Mouse (Mus musculus) forebrain, embryonic 15.5 days (tissue): ENCODE data around the gene Il18r1. TPM values are rescaled to one million over a fixed set of nuclear protein-coding genes. Genes with fewer than 3 reads are reported as not detected.

Experiments used
- ATAC-seq: fragments of 200-750 bp; cut with Nextera tagmentation; replicated peaks from 2 replicates; pipeline ENCODE4 v1.8.0; 2017; ENCODE audit warnings: mild to moderate bottlenecking, moderate TSS enrichment, moderate library complexity
- H3K27ac ChIP-seq: fragments of 300-500 bp; sonication (generic); replicated peaks from 2 replicates; pipeline ENCODE4 v1.5.1; 2015; ENCODE audit warnings: mild to moderate bottlenecking, inconsistent platforms
- H3K27me3 ChIP-seq: fragments of 300-500 bp; sonication (generic); 2 replicates; pipeline ENCODE4 v1.6.1; 2015; ENCODE audit warnings: inconsistent platforms
- H3K36me3 ChIP-seq: fragments of 300-500 bp; sonication (generic); 2 replicates; pipeline ENCODE4 v1.6.1; 2015; ENCODE audit warnings: mild to moderate bottlenecking, inconsistent platforms
- H3K4me1 ChIP-seq: fragments of 300-500 bp; sonication (generic); 2 replicates; pipeline ENCODE4 v1.6.1; 2015; ENCODE audit warnings: inconsistent platforms
- H3K4me2 ChIP-seq: fragments of 300-500 bp; sonication (generic); replicated peaks from 2 replicates; pipeline ENCODE4 v1.6.1; 2015; ENCODE audit warnings: mild to moderate bottlenecking, inconsistent platforms
- H3K4me3 ChIP-seq: fragments of 300-500 bp; sonication (generic); 2 replicates; pipeline ENCODE4 v1.5.1; 2015; ENCODE audit warnings: mild to moderate bottlenecking, inconsistent platforms
- H3K9ac ChIP-seq: fragments of 300-500 bp; sonication (generic); replicated peaks from 2 replicates; pipeline ENCODE4 v1.6.1; 2015; ENCODE audit warnings: mild to moderate bottlenecking, inconsistent platforms
- H3K9me3 ChIP-seq: fragments of 300-500 bp; sonication (generic); 2 replicates; pipeline ENCODE4 v1.6.1; 2016; ENCODE audit warnings: inconsistent platforms
- WGBS: fragments of 180-500 bp; shearing (Covaris S2); methylation state at CpG from one replicate; pipeline ENCODE4 v1.1.7; 2015; ENCODE audit warnings: mixed read lengths; 5-methylcytosine and 5-hydroxymethylcytosine counted together
- polyA plus RNA-seq: library from polyadenylated mRNA; unstranded; fragments of >200 nt; fragmentation: Nextera tagmentation; extraction: Ambion mirVana; gene quantifications from 2 replicates; pipeline ENCODE4 v1.2.1, GENCODE M21; 2015

The Il18r1 gene
- polyA plus RNA-seq, 1 experiment from 2014 or later, result not detected

- H3K36me3 ChIP-seq, result no peaks in the 10 kb centered on the region
- H3K4me1 ChIP-seq, result no peaks in the 10 kb centered on the region
Observed at GRCm38 (mm10) chr1:40501546-40502398, 36.4 kb downstream of the Il18r1 start.

DNA sequence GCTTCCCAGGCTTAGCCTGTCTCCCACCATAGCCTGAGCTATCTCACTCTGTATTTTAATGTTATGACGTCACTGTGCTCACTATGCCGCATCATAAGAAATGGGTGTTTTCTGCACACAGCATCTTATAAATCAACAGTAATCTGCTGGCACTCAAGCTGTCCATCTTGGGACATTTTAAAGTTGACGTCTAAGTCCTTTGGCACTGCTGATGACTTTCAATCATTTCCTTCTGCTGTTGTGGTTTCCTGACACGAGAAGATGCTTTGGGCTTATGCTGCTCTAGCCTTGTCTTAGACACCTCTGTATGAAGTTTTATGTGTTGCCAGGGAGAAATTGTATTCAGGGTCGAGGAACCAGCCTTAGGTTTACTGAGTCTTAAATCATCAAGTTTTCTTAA is 39.2 kb downstream of the Il18r1 start:
- 85% methylated on average over 5 of the region's 5 CpGs for WGBS
- Histone ChIP-seq H3K36me3 (no peaks in the 10 kb centered on the region), H3K27ac (no peak overlapping the region), H3K9me3 (no peaks in the 10 kb centered on the region), H3K4me2 (no peak overlapping the region), H3K4me1 (no peaks in the 10 kb centered on the region), H3K4me3 (no peak overlapping the region), H3K27me3 (no peaks in the 10 kb centered on the region), H3K9ac (no peak overlapping the region)
- no peak for ATAC-seq

More at GRCm38 (mm10) chr1:40501546-40502398, 36.4 kb downstream of the Il18r1 start:
- 88% methylated on average over 11 of the region's 11 CpGs for WGBS
- Histone ChIP-seq H3K4me2 (no peak overlapping the region), H3K27ac (no peak overlapping the region), H3K9ac (no peak overlapping the region), H3K9me3 (no peaks in the 10 kb centered on the region), H3K27me3 (no peaks in the 10 kb centered on the region), H3K4me3 (no peak overlapping the region)
- no peak for ATAC-seq

- ATAC-seq, result peak; percentile 58; the same call in 1 of the 2 replicates
- Histone ChIP-seq H3K27ac (no peak within 1 kb of the TSS), H3K9ac (no peak within 1 kb of the TSS), H3K4me2 (0 out of 2 replicates have a peak within 1 kb of the TSS, but pooled peaks have one; percentile 7), H3K36me3 (no peaks in the 10 kb centered on the region), H3K27me3 (no peaks in the 10 kb centered on the region), H3K4me3 (no peak within 1 kb of the TSS), H3K9me3 (no peaks in the 10 kb centered on the region), H3K4me1 (peaks cover 10% of the 10 kb centered on the region; the same call in 1 of the 2 replicates)
- 6% methylated on average over 9 of the region's 9 CpGs for WGBS
Observed at GRCm38 (mm10) chr1:40514851-40515585, 49.7 kb downstream of the Il18r1 start, which contains the start of gene Il18rap. TSS of gene Il18rap (plus strand) at chr1:40515362.

DNA sequence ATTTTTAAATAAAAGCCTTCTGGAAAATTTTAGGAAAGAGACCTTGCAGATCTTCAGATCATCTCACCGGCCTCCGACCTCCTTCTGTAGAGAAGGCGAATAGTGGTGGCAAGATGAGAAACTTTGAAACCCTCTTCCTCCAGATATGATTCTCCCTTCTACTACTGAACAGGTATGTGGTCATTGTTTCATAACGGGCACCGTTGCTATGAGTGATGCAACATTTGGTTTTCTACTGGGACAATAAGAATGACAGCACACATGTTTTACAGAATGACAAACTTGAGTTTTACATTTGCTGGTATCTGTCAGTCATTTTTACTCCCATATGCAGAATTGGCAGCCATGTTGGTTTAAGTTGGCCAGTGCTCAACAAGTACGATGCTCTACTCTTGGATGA is 51.0 kb downstream of the Il18r1 start:
- no peak for ATAC-seq
- no peak overlapping the region for H3K9ac ChIP-seq
- 84% methylated on average over 6 of the region's 6 CpGs for WGBS
- no peak overlapping the region for H3K4me2 ChIP-seq
- H3K27me3 ChIP-seq, result no peaks in the 10 kb centered on the region
- H3K36me3 ChIP-seq, result no peaks in the 10 kb centered on the region
- H3K4me1 ChIP-seq, result peaks cover 10% of the 10 kb centered on the region; the same call in 1 of the 2 replicates
- H3K27ac ChIP-seq, result no peak overlapping the region
- H3K9me3 ChIP-seq, result no peaks in the 10 kb centered on the region
- no peak overlapping the region for H3K4me3 ChIP-seq

- Histone ChIP-seq H3K4me1 (no peaks in the 10 kb centered on the region), H3K9ac (no peak overlapping the region), H3K9me3 (no peaks in the 10 kb centered on the region), H3K27me3 (no peaks in the 10 kb centered on the region), H3K4me2 (no peak overlapping the region), H3K27ac (no peak overlapping the region), H3K36me3 (no peaks in the 10 kb centered on the region), H3K4me3 (no peak overlapping the region)
- WGBS, result 88% methylated on average over 7 of the region's 7 CpGs
- no peak for ATAC-seq
Observed at GRCm38 (mm10) chr1:40522918-40523317, 57.6 kb downstream of the Il18r1 start.

- no peak overlapping the region for H3K4me3 ChIP-seq
- 91% methylated on average over 5 of the region's 5 CpGs for WGBS
- H3K9ac ChIP-seq, result no peak overlapping the region
- H3K36me3 ChIP-seq, result no peaks in the 10 kb centered on the region
- no peaks in the 10 kb centered on the region for H3K27me3 ChIP-seq
- H3K4me1 ChIP-seq, result no peaks in the 10 kb centered on the region
- H3K27ac ChIP-seq, result no peak overlapping the region
- ATAC-seq, result no peak
- no peaks in the 10 kb centered on the region for H3K9me3 ChIP-seq
- no peak overlapping the region for H3K4me2 ChIP-seq
Observed at GRCm38 (mm10) chr1:40523971-40524722, 58.8 kb downstream of the Il18r1 start.

DNA sequence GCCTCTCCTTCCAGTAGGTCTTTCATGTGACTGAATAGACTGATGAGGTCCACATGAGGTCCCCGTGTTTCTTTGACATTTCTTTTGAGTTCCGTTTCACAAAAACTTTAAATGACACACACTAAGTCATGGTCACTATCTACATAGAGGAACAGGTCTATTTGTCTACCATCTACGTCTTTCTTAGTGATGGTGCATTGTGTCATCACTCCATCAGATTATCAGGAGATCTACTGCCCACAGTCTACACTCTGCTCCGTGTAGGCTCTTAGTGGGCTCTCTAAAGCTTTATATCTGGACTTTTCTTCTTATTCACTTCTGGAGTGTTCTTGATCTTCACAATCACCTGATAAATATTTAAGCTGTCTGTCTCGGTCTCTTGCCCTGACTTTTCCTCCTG is 63.9 kb downstream of the Il18r1 start:
- no peak overlapping the region for H3K9ac ChIP-seq
- H3K4me2 ChIP-seq, result no peak overlapping the region
- H3K27me3 ChIP-seq, result no peaks in the 10 kb centered on the region
- H3K4me3 ChIP-seq, result no peak overlapping the region
- H3K9me3 ChIP-seq, result no peaks in the 10 kb centered on the region
- H3K27ac ChIP-seq, result no peak overlapping the region
- H3K36me3 ChIP-seq, result no peaks in the 10 kb centered on the region
- ATAC-seq, result no peak
- 90% methylated on average over 5 of the region's 5 CpGs for WGBS
- no peaks in the 10 kb centered on the region for H3K4me1 ChIP-seq

- no peak for ATAC-seq
Observed at GRCm38 (mm10) chr1:40537577-40537976, 72.2 kb downstream of the Il18r1 start.

GRCm38 (mm10) chr1:40544650-40545049 is 79.3 kb downstream of the Il18r1 start:
- no peaks in the 10 kb centered on the region for H3K36me3 ChIP-seq
- no peak overlapping the region for H3K9ac ChIP-seq
- H3K4me2 ChIP-seq, result no peak overlapping the region
- no peak overlapping the region for H3K4me3 ChIP-seq
- no peak for ATAC-seq
- H3K9me3 ChIP-seq, result no peaks in the 10 kb centered on the region
- no peaks in the 10 kb centered on the region for H3K4me1 ChIP-seq
- 0% methylated on average over 2 of the region's 2 CpGs for WGBS
- H3K27ac ChIP-seq, result no peak overlapping the region
- no peaks in the 10 kb centered on the region for H3K27me3 ChIP-seq

More at GRCm38 (mm10) chr1:40537577-40537976, 72.2 kb downstream of the Il18r1 start:
- no peak overlapping the region for H3K9ac ChIP-seq
- H3K9me3 ChIP-seq, result no peaks in the 10 kb centered on the region
- H3K4me1 ChIP-seq, result no peaks in the 10 kb centered on the region
- H3K4me3 ChIP-seq, result no peak overlapping the region
- 90% methylated on average over 5 of the region's 5 CpGs for WGBS
- no peaks in the 10 kb centered on the region for H3K36me3 ChIP-seq
- H3K27me3 ChIP-seq, result no peaks in the 10 kb centered on the region
- H3K4me2 ChIP-seq, result no peak overlapping the region
- no peak overlapping the region for H3K27ac ChIP-seq

GRCm38 (mm10) chr1:40546645-40547044 is 81.3 kb downstream of the Il18r1 start:
- H3K4me2 ChIP-seq, result no peak overlapping the region
- 0 out of 2 replicates have a peak, but pooled peaks have one; percentile 16 for ATAC-seq
- 83% methylated on average over 4 of the region's 4 CpGs for WGBS

DNA sequence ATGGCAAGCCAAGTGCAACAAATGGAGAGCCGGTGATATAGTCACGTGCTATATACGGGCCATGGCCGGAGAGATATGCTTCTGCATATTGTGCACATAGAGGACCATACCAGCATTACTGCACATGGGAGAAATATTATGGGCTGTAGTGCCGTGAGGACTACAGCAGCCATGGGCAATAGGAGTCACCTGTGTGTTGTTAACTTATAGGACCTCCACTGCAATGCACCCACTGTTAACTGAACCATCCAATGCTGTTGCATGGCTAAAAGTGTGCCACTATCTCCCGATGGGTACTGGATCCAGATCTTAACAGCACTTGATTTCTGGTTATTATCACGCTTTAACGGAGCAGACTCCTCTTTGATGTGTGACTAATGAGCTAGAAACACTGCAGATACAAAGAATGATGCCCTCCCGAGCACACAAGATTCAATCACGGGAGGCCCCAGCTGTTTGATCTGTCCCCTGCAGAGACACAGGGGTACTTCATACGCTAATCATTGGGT is 81.8 kb downstream of the Il18r1 start:
- Histone ChIP-seq H3K4me1 (no peaks in the 10 kb centered on the region), H3K36me3 (no peaks in the 10 kb centered on the region), H3K4me3 (no peak overlapping the region), H3K27ac (no peak overlapping the region), H3K9ac (no peak overlapping the region), H3K9me3 (no peaks in the 10 kb centered on the region), H3K27me3 (no peaks in the 10 kb centered on the region), H3K4me2 (no peak overlapping the region)
- ATAC-seq, result 0 out of 2 replicates have a peak, but pooled peaks have one; percentile 32
- WGBS, result 52% methylated on average over 11 of the region's 11 CpGs

More at GRCm38 (mm10) chr1:40546645-40547044, 81.3 kb downstream of the Il18r1 start:
- no peaks in the 10 kb centered on the region for H3K4me1 ChIP-seq
- no peaks in the 10 kb centered on the region for H3K9me3 ChIP-seq
- H3K9ac ChIP-seq, result no peak overlapping the region
- no peak overlapping the region for H3K4me3 ChIP-seq
- no peak overlapping the region for H3K27ac ChIP-seq
- no peaks in the 10 kb centered on the region for H3K27me3 ChIP-seq
- no peaks in the 10 kb centered on the region for H3K36me3 ChIP-seq
